Mouse (Mus musculus) layer of hippocampus, adult 9-10 months (tissue): ENCODE data around the gene Ccdc186.

Experiments used
- DNase-seq: peaks from one replicate; pipeline ENCODE4 v3.0.0; 2022; ENCODE audit warnings: low spot score

Ccdc186 gene

DNA sequence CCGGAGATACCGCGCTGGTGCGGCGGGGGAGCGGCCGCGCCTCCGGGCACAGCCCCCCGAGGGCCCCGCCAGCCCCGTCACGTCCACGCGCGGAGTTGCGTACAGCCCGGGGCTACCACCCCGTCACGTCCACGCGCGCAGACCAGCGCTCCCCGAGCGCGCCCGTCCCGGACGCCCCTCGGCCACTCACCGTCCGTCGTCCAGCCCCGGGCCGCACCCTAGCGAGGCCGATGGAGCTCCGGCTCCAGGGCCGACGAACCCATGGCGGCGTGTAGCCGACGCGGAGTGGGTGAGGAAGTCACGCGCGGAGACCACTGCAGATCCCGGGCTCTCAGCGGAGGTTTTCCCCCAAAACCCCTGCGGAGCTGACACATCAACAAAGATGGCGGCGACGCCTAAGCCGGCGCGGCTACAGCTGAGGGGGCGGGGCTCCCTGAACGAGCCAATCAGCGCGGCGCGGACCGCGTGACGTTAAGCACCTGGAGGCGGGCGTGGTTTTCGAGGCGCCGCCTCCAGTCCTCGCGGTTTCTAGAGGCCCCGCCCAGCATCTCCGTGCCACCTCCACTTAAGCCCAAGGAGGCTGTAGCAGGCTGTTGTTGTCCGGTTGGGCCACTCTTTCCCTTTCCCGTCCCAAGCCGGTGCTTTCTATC, at the start of gene Ccdc186:
Gene Ccdc186 (minus strand): TSS at position 393 of the 650 bp plus-strand sequence.
- peak; percentile 91 for DNase-seq

DNA sequence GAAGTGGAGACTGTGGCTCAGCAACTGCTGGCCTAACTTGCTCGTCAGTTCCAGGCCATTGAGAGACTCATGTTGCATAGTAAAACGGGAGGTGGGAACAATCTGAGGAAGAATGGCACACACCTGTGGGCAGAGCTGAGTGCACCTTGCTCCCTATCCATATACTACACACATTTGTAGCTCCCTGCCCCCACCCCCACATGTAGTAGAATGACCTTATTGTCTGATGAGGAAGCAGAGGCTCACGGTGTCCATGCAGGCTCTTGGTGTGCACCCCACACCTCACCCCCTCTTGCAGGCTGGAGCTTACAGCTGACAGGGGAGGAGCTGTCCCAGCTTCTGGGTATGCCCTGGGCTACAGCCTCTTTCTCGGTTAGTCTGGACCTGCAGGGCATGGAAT, 45.7 kb upstream of the Ccdc186 start:
- DNase-seq: no peak

DNA sequence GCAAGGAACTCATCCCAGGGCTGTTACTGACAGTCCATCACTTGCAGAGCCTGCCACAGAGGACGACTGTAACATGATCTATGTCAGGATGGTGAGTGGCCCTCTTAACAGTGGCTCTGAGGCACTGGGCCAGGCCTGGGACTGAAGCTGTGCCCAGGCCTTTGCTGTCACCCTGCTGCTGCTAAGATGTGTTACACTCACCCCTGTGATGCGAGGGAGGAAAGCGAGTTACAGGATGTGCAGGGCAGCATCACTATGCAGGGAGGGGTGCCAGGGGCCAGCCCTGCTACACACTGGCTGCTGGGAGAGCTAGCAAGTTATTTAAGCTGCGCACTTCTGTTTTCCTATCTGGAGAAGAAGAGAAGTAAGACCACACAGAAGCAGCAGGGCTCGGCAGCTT, 34.5 kb upstream of the Ccdc186 start:
- DNase-seq: no peak

DNA sequence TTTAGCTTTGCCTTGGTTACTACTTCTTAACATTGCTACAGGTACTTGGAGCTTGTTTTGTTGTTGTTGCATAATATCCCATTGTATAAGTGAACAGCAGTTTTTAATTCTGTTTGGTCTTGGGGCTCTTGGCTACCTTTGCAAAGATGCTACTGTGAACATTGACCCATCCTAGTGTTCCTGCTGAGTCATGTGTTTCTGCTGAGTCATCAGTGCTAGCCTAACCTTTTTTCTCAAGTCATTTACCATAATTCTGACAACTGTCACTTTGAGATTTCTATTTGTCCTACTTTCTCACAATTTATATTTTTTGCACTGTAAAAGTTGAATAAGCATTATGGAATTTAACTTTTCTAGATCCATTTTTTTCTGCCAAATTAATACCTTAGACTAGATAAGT, 30.6 kb upstream of the Ccdc186 start:
- no peak for DNase-seq

DNA sequence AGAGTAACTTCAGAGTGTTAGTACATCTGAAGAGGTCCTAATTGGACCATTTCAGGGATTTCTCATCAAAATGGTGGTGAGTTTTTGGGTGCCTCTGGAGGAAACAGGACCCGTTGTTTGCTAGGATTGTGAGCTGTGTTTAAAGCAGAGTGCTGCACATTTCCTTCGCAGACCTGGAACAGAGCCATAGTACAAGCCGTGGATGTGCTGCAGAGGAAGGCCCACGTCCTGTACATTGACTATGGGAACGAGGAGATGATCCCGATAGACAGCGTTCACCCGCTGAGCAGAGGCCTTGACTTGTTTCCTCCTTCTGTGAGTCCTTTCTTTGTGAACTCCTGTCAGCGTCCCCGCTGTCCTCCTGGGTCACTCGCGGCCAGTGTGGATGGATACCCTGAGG, 21.0 kb upstream of the Ccdc186 start:
- no peak for DNase-seq

DNA sequence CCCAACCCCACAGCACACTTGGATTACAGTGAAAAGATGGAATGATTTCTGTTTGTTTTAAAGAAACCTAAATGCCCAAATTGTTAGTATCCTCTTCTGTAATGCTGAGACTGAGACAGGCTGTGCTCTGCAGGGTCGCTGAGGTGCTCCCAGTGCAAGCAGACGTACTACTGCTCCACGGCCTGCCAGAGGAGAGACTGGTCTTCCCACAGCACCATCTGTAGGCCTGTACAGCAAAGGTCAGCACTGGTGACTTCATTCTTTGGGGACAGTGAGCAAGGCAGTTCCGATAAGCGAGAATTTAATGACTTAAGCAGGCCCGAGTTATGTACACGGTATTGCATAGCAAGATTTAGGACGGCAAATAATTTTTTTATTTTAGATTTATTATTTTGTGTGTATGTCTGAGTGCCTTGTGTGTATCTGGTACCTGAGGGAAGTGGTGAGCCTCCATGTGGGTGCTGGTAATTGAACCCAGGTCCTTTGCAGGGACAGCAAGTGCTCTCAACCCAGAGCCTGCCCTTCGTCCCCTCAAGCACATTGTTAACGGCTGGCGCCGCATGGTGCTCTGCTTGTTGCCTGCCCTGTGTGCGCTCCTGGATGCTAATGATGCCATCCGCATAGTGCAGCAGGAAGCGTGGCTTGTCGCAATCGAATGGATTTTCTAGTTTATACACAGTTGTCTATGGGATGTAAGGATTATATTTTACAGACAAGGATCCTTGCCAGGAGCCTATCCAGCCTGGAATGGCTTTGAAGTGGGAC, 17.1 kb upstream of the Ccdc186 start:
- DNase-seq: no peak

DNA sequence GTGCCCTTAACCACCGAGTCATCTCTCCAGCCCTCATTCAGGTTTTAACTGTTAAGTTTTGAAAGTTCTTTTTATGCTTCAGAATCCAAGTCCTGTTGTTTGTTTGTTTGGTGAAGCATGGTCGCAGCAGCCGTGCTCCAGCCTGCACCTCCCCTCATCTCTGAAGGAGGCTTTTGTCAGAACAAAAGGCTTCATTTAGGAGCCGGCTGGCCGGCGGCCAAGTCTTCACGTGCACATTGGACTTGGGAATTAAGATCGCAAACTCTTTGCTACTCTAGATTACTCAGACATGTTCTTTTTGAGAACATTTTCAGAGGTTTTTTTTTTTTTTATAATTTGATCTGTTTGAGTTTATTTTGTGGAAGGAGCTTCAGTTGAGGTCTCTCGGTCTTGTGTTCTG, 13.3 kb upstream of the Ccdc186 start:
- no peak for DNase-seq

DNA sequence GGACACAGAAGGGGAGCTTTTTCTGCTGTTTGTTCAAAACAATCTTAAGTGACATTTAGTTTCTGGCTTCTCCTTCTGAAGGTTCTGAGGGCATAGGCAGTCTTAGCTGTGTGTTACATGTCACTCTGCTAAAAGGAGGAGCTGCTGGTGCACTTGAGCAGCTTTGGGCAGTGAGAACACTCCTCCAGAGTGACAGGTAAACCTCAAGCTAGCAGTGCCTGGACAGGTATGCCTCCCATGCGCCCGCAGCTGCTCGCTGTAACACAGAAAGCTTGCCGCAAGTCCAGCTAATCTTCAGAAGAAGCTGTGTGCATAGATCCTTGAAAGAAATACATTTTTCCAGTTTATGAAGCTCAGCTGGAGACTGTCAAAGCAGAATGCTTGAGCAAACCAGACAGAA, 8.2 kb upstream of the Ccdc186 start:
- no peak for DNase-seq

DNA sequence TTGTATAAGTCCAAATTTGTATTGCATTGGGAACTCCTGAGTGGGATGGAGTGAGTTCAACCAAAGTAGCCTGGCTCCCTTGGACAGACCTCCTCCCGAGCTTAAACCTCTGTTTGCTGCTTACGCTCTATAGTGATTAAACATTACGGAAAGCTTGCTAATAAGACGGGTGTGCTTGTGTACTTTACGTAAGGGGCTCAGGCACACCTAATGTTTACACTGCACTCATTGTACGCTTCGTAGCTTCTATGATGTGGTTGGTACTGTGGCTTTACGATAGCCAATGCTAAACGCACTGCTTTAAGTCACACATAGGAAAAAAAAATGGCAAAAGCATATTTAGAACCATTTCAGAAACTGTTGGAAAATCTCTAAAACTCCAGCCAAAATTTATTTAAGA, 7.3 kb upstream of the Ccdc186 start:
- no peak for DNase-seq

DNA sequence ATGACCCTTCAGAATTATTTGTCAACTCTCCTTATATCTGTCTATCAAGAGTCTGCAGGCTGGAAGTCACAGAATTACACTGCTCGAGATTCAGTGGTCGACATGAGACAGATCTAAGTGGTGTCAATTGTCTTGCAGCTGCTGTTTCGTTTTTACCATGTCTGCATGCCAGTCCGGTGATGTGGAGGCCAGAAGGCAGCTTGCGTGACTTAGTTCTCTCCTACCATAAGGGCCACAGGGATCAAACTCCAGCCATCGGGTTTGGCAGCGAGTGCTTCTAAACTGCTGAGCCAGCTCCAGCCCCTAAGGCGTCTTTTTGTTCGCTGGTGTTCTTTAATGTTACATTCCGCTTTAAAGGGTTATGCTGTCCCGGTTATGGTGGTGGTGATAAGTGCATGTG, 6.3 kb upstream of the Ccdc186 start:
- DNase-seq: no peak

DNA sequence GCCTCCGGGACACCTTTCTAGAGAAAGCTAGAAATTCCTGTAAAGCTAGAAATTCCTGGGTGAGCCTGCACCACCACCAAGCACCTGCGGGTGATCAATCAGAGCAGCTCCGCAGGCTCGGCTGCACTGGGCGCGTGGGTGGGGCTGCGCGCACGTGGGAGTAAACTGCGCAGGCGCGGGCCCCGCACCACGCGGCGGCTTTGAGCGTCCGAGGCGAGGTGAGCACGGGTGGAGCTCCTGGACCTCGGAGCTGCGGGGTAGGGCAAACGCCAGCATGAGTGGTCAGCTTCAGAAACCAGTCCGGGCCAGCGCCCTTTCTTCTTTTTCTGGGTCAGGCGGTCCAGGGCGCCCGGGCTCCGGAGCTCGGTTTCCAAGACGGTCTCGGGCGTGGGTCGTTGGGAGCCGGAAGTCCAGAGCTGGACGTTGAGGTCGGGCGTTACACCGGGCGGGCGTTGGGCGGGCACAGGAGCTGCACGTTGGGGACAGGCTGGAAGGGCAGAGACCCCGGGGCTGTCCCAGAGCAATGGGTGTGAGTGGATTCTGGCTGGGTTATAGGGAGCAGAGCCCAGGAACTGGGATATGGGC, 4.1 kb upstream of the Ccdc186 start, which contains the start of gene Tdrd1:
Gene Tdrd1 (plus strand): TSS at position 163 of the 585 bp plus-strand sequence.
- no peak for DNase-seq

DNA sequence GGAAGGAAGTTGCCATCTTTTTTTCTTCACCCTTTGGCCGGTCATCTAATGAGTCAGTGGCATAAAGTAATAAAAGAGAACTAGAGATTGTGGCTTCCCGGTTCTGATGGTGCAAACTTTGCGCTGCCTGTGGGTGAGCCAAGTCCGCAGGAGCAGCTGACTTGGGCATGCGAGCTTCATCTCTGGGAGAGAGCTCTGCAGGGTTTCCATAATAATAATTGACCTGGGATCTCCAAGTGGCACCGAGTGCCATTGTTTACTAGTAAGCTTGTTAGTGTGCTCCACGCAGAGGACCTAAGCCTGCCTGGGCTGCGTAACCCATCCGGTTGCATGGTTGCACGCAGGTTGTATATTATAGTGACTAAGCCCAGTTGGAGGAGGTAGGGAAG, 452 bp upstream of the Ccdc186 start:
- no peak for DNase-seq

DNA sequence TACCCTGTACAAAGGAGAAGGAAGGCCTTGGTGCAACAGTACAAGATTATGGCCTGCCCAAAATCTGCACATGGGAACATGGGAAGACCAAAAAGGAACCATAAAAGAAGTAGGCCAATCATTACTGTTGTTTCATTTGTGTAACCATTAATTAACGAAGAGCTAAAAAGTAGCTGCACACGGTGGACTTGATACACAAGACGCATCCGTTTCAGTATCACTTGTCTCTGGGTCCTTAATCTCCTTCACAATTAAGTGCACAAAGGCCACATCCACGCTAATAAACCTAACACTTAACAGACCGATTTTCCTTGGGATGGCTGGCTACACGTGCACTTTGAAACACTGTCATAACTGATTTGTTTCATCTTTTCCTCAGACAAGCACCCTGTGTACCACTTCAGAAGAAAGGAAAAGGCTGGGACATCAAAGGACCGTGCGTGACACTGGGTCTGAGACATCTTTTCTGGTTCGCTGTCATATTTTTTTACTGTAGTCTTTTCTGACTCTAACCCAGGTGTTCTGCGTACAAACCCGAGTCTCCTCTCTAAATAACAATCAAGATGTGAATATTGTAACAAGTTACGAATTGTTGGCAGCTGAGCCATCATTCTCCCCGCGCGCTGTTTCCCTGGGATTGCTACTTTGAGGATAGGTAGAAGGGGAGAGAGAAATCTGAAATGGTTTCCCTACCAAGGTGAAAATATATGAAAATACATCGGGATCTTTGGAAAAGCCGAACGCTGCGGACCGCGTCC, 771 bp downstream of the Ccdc186 start:
- DNase-seq: no peak

DNA sequence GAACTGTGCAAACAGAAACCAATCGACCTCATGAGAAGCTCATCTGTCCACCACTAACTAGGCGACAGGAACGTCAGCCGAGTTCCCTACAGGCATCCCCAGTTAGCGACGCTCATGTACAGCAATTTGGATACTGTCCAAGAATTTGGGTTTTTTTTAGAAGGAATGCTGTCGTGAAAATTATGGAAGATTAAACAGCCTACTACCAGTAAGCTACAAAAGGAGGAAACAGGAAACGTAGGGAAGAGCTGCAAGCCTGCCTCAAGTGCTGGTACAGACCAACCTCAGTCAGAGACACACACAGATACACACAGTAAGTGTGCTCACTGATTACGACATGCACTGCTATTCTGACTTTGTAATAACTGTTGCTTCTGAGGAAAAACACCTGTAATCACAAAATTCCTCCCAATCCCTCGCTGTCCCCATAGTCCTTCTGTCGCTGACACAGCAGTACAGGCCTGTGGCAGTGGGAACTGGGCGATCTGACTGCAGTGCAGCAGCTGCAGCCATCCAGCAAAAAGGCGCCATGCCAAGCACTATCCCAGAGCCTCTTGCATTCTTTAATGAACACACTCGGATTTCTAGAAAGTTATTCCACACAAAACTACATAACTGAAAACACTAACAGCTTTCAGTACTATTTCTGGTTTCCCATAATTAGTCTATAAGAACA, 4.0 kb downstream of the Ccdc186 start:
- DNase-seq: no peak

DNA sequence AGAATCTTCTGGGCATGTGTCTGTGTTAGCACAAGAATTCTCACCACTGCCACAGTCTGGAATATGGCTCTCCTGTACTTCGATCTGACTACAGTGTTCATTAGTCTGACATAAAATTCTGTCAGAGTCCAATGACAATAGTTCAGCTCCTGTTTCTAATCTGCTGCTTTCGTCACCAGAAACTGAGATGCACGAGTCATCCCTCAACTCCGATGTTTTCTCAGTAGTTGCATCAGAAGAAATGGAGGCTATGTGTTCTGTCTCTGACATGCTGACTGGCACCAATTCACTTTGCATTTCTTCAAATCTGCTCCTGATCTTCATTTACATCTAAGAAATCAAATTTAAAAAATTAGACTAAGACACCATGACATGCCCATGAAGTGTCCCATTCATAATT, 8.6 kb downstream of the Ccdc186 start:
- no peak for DNase-seq

DNA sequence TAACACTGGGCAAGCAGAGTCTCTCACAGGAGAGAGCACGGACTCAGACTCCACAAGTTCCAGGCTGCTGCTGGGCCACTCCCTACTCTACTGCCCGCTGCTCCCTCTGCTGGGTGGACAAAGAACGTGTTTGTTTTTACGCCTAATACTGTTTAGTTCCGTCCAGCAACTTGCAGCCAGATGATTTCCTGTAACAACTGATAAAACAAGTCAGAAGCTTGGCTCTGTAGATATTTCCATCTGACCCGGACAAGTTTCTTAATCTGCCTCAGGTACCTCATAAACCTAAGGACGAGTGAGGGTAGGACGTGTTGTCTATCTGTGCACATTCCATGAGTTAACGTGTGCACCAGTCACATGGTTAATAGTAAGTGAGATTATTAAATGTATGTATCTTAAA, 10.4 kb downstream of the Ccdc186 start:
- no peak for DNase-seq

DNA sequence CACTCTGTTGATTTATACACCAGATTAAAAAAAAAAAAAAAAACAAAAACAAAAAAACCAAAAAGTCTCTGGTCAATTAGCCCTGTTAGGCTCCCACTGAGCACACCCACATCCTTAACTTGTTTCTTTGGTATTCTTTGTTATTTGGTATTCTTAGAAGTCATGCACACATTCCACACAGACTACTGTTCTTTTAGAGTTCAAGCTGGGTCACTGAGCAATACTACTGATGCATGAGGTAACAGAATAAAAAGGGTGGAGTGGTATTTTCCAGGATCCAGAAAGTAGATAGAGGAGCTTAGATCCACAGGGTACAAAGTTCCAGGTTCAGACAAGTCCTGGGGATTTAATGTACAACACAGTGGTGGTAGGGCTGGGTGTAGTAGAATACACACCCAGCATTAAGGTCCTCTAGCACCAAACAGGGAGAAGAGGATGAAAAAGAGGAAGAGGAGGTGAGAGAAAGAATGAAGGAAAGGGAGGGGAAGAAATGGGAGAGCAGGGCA, 11.3 kb downstream of the Ccdc186 start:
- DNase-seq: no peak

DNA sequence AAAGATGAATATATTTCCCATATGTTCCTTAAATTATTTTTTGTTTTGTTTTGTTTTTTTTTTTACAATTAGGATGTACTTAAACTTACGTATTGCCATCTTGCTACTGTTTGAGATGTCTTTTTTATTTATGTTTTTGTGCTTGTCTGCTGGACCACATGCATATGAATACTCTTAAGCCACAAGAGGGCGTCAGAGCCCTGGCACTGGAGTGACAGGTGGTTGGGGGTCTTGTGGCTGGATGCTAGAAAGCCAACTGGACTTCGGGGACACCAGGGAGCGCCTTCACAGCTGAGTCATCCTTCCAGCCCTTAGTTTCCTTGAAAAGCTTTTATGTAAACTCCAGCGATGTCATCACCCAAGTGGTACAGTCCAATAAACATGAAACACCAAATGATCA, 13.2 kb downstream of the Ccdc186 start:
- no peak for DNase-seq

DNA sequence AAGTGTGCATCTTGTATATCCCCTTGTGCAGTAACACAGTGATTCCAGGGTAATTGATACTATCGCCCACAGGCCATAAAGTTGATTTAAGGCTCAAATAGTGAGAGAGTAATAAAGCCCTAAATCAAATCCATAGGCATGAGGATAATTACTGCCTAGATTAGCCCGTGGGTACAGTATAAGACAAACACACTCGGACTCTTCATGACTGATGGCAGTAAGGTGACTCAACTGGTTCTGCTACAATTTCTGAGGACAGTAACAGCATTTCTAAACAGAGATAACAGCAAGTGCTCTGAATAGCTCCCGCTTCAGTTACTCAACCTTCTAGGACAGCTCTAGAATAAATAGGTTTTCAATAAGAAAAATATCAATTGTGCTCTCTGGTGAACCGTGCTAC, 14.9 kb downstream of the Ccdc186 start:
- no peak for DNase-seq

DNA sequence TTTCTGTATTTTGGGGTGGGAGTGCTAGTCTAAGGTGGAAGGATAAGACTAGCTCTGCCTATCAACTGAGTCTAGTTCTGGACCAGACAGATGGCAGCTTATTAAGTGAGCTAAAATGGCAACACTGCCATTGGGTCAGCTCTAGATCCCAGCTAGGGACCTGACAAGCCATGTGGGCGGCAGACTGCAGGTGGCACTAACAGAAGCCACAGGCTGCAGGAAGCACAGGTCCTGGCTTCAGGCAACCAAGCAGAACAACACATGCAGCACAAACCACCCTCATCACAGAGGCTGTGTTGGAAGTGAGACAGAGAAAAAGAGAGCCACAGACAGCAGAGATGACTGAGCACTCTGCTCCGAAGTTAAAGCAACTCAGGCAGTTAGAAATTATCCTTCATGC, 16.6 kb downstream of the Ccdc186 start:
- no peak for DNase-seq

DNA sequence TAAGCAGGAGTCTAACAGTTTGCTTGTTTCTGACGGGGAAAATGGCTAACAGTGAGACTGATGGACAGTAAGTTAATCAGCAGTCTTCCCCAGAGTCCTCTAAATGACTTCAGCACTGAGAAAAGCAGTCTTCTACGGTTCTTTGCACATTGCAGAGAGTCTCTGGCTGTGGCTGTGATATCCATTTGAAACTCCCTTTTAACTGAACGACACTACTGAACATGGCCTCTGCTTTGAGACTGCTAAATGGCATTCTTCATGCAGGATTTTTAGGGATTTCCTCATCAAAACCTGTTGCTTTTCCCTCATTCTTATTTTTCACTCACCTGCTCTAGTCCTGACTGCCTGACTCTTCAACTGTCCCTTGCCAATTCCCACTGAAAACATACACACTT, 19.6 kb downstream of the Ccdc186 start:
- DNase-seq: no peak
